Mouse (Mus musculus): ENCODE results near the gene Pih1d2. TPM values are rescaled to one million over a fixed set of nuclear protein-coding genes. Genes with fewer than 3 reads are reported as not detected.

The Pih1d2 gene
- 0.15 and 0.36 TPM in 2 replicates for polyA plus RNA-seq (2012)

DNA sequence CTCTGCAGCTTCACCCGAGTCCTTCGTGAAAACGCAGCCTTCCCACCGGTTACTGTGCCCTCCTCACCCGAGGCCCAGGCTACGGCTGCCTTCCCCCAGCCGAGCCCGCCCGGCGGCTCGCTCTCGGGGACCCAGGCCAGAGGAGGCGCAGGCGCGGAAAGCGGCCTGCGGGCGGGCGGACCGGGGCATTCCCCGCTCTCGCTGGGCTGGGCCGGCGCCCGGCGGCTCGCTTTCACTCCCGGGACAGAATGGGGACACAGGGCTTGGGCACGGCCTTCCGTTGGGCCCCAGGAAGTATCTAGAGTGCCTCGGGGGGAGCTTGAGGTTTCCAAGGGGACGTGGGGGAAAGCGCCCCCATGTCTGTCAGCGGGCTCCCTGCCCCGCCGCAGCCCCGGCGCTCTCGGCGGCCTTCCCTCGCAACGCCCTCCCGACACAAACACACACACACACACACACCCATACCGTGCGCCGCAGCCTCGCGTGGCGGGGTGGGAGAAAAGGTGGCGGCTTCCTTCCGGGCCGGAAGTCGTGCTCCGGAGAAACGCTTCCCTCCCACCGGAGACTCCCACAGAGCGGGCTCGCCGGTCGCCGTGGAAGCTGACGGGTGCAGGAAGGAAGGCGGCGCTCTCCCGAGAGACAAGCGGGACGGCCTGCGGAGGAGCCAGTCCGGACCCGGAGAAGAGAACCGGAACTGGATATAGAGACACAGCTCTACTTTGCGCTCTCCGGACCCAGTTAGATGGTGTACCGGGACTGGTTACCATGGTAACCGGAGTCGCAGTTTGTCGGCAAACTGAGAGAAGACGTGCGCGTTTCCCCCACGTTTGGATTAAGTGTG lies at the start of gene Pih1d2, which contains the start of gene Nkapd1:
TSS of gene Pih1d2 (plus strand) at position 556 of the 838 bp plus-strand sequence.
TSS of gene Nkapd1 (minus strand) at position 699 of the 838 bp plus-strand sequence.

GRCm38 (mm10) chr9:50603189-50603997 lies 13.7 kb upstream of the Pih1d2 start, which contains the start of the genes Sdhd and Timm8b:
Sdhd (minus strand) TSS chr9:50603812.
Timm8b (plus strand) TSS chr9:50603910.

DNA sequence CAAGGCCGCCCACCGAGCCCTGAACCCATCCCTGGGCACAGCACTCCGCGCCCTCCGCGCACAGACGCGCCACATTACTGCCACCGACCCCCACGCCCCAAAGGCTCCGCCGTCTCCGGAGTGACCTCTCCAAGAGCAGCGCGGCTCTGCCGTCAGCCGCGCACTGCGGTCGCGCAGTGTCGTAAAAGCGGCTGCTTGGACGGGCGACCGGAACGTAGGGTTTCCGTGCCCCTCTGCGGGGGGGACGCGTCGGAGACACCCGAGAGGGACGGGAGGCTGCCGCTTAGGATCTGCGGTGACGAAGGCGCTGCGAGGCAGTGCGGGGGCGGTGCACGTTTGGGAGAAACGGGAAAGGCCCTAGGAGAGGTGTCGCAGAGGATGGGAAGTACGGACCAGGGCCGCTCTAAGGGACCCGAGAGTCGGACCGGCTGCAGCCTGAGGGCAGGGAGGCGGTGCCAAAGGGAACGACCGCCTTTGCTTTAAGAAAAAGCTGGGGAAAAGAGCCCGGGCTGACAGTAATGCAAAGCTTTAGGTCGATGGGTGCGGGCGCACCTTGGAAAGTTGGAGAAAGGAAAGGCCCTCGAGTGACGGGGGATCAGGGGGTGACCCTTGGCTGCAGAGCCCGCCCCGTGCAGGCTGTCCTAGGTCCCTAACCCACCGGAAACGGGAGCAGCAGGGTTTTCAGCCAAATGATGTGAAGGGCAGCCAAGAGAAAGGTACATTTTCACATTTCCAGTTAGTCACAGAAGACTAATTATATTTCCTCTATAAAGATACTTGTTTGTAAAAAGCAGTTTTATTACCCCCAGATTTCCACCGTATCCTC lies 42.5 kb downstream of the Pih1d2 start, which contains the start of gene Dlat:
TSS of gene Dlat (minus strand) at position 389 of the 826 bp plus-strand sequence.

Other genes starting within 250 kb of the Pih1d2 start
- 0.05 TPM in 1 of 2 replicates, not detected in the other for gene Plet1, start 122.8 kb upstream of the Pih1d2 start, polyA plus RNA-seq (2012)
- gene Pts, start 88.6 kb upstream of the Pih1d2 start, polyA plus RNA-seq (2012): 23.9 and 30.3 TPM in 2 replicates
- gene Il18, start 62.5 kb upstream of the Pih1d2 start, polyA plus RNA-seq (2012): 0.87 and 1.6 TPM in 2 replicates
- 0.08 TPM in 1 of 2 replicates, not detected in the other for gene Bco2, start 62.1 kb upstream of the Pih1d2 start, polyA plus RNA-seq (2012)
- not detected in 2 replicates for gene Tex12, start 56.0 kb upstream of the Pih1d2 start, polyA plus RNA-seq (2012)
- 26.9 and 31.4 TPM in 2 replicates for gene Sdhd, start 13.5 kb upstream of the Pih1d2 start, polyA plus RNA-seq (2012)
- 7.9 and 8.8 TPM in 2 replicates for gene Timm8b, start 13.4 kb upstream of the Pih1d2 start, polyA plus RNA-seq (2012)
- gene Nkapd1, start 143 bp downstream of the Pih1d2 start, polyA plus RNA-seq (2012): 12.1 and 18.1 TPM in 2 replicates
- gene Dlat, start 42.5 kb downstream of the Pih1d2 start, polyA plus RNA-seq (2012): 27.0 and 32.5 TPM in 2 replicates
- gene Dixdc1, start 122.2 kb downstream of the Pih1d2 start, polyA plus RNA-seq (2012): not detected in 2 replicates
- gene 2310030G06Rik, start 129.2 kb downstream of the Pih1d2 start, polyA plus RNA-seq (2012): 0.10 TPM in 1 of 2 replicates, not detected in the other
- gene Cryab, start 134.0 kb downstream of the Pih1d2 start, polyA plus RNA-seq (2012): 0.75 and 0.82 TPM in 2 replicates
- not detected in 2 replicates for gene Hspb2, start 135.0 kb downstream of the Pih1d2 start, polyA plus RNA-seq (2012)
- 2.3 and 2.9 TPM in 2 replicates for gene Fdxacb1, start 150.9 kb downstream of the Pih1d2 start, polyA plus RNA-seq (2012)
- 14.1 and 16.4 TPM in 2 replicates for gene Alg9, start 157.7 kb downstream of the Pih1d2 start, polyA plus RNA-seq (2012)
- gene 1110032A03Rik, start 158.2 kb downstream of the Pih1d2 start, polyA plus RNA-seq (2012): 2.3 and 2.5 TPM in 2 replicates
- gene Ppp2r1b, start 228.0 kb downstream of the Pih1d2 start, polyA plus RNA-seq (2012): 6.8 and 7.2 TPM in 2 replicates

Data from megakaryocyte-erythroid progenitor cell, adult 5 weeks (primary cell).